Comparison of ENCODE assay signal across 27 mouse cellular contexts in genomic region chr14:47867017-47867416, GRCm38 (mm10).
"Had no signal": no experiment of that assay in that cellular context is flagged by ENCODE, and none has a peak within 500 bp of the region (broad histone marks: within the 10 kb centered on the region; RNA-seq: fewer than 3 reads in every experiment).

No protein-coding gene starts in this region.

- DNase-seq: cerebellum, adult 2 months; cerebellum, adult 8-10 months; cerebellum, adult 9-10 months; cerebellum, adult 9-11 months; cerebellum, postnatal 10 days; cerebellum, postnatal 14 days; cerebellum, postnatal 25 days; cerebellum, postnatal 36 days; embryo, embryonic 11 days; forebrain, postnatal 0 days; gastrocnemius, adult 2 months; gastrocnemius, postnatal 10 days; gastrocnemius, postnatal 14 days; gastrocnemius, postnatal 25 days; gastrocnemius, postnatal 36 days; heart, adult 2 months had no signal

- H3K9ac ChIP-seq: embryonic facial prominence, embryonic 12.5 days; embryonic facial prominence, embryonic 13.5 days; embryonic facial prominence, embryonic 15.5 days; forebrain, embryonic 12.5 days; forebrain, embryonic 13.5 days; forebrain, embryonic 15.5 days; forebrain, postnatal 0 days had no signal

- ATAC-seq: forebrain, embryonic 13.5 days; forebrain, embryonic 14.5 days; forebrain, embryonic 15.5 days; forebrain, embryonic 16.5 days; forebrain, postnatal 0 days had no signal

- H3K27me3 ChIP-seq: embryonic facial prominence, embryonic 12.5 days; embryonic facial prominence, embryonic 13.5 days; embryonic facial prominence, embryonic 15.5 days; forebrain, embryonic 12.5 days; forebrain, embryonic 13.5 days; forebrain, embryonic 15.5 days had no signal

- H3K36me3 ChIP-seq: embryonic facial prominence, embryonic 10.5 days; embryonic facial prominence, embryonic 12.5 days; embryonic facial prominence, embryonic 13.5 days; embryonic facial prominence, embryonic 15.5 days; forebrain, embryonic 10.5 days; forebrain, embryonic 12.5 days; forebrain, embryonic 15.5 days had no signal

- H3K4me1 ChIP-seq: embryonic facial prominence, embryonic 12.5 days; embryonic facial prominence, embryonic 15.5 days; forebrain, embryonic 12.5 days had no signal

- H3K4me3 ChIP-seq: embryonic facial prominence, embryonic 10.5 days; embryonic facial prominence, embryonic 12.5 days; embryonic facial prominence, embryonic 13.5 days; embryonic facial prominence, embryonic 15.5 days; erythroblast, embryonic 14.5 days; forebrain, embryonic 10.5 days; forebrain, embryonic 12.5 days; forebrain, embryonic 13.5 days; forebrain, embryonic 15.5 days; gastrocnemius, adult 2 months; heart, adult 2 months had no signal

- H3K9me3 ChIP-seq: embryonic facial prominence, embryonic 13.5 days; embryonic facial prominence, embryonic 15.5 days; forebrain, embryonic 10.5 days; forebrain, embryonic 12.5 days had no signal

- H3K4me2 ChIP-seq: embryonic facial prominence, embryonic 12.5 days; embryonic facial prominence, embryonic 13.5 days; embryonic facial prominence, embryonic 15.5 days; forebrain, embryonic 12.5 days; forebrain, embryonic 13.5 days; forebrain, embryonic 15.5 days had no signal

- H3K27ac ChIP-seq: embryonic facial prominence, embryonic 10.5 days; embryonic facial prominence, embryonic 12.5 days; embryonic facial prominence, embryonic 13.5 days; embryonic facial prominence, embryonic 15.5 days; forebrain, embryonic 10.5 days; forebrain, embryonic 12.5 days; forebrain, embryonic 13.5 days; forebrain, embryonic 15.5 days; gastrocnemius, adult 2 months; heart, adult 2 months had no signal
